Mouse (Mus musculus): ENCODE data around the gene Sept10.

- no peak for TF ChIP-seq POLR2A (IDR thresholded peaks at IDR 0.05; ENCODE audit: low read depth, low read length)
- TF ChIP-seq CTCF (IDR thresholded peaks at IDR 0.05; ENCODE audit: extremely low read depth, insufficient read length, insufficient replicate concordance, low read depth, low read length): no peak
These were observed 59.3 kb downstream of the Sept10 start for GRCm38 (mm10) chr10:59162185-59162897.
